Mouse (Mus musculus): ENCODE measurements around the gene Ror1. TPM values are rescaled to one million over a fixed set of nuclear protein-coding genes. Genes with fewer than 3 reads are reported as not detected.

Gene Ror1
- total RNA-seq, 2 experiments from 2014 or later: 4.4 to 5.2 TPM

GRCm38 (mm10) chr4:100286800-100287199 is 191.2 kb downstream of the Ror1 start:
- no peak for DNase-seq
- intact Hi-C loops (cut with DNase I): no loop called here

- intact Hi-C loops (cut with DNase I): no loop called here
- no peak for DNase-seq
These were observed 192.2 kb downstream of the Ror1 start for GRCm38 (mm10) chr4:100287829-100288228.

GRCm38 (mm10) chr4:100291015-100291651 is 195.5 kb downstream of the Ror1 start:
- intact Hi-C loops (cut with DNase I): no loop called here

GRCm38 (mm10) chr4:100297678-100298077 is 202.1 kb downstream of the Ror1 start:
- intact Hi-C loops (cut with DNase I): no loop called here
- DNase-seq: no peak

More at GRCm38 (mm10) chr4:100291015-100291651, 195.5 kb downstream of the Ror1 start:
- no peak for DNase-seq

- intact Hi-C loops (cut with DNase I): no loop called here
- peak in 1 of 2 experiments; percentile 23 for DNase-seq
These were observed 203.0 kb downstream of the Ror1 start for GRCm38 (mm10) chr4:100298566-100298965.

- DNase-seq: no peak
- intact Hi-C loops (cut with DNase I): no loop called here
These were observed 204.6 kb downstream of the Ror1 start for GRCm38 (mm10) chr4:100300171-100300570.

GRCm38 (mm10) chr4:100301423-100301822 is 205.8 kb downstream of the Ror1 start:
- intact Hi-C loops (cut with DNase I): no loop called here

GRCm38 (mm10) chr4:100307365-100307764 is 211.8 kb downstream of the Ror1 start:
- DNase-seq: no peak
- intact Hi-C loops (cut with DNase I): no loop called here

More at GRCm38 (mm10) chr4:100301423-100301822, 205.8 kb downstream of the Ror1 start:
- DNase-seq: no peak

- intact Hi-C loops (cut with DNase I): no loop called here
These were observed 216.4 kb downstream of the Ror1 start for GRCm38 (mm10) chr4:100311775-100312537.

GRCm38 (mm10) chr4:100315066-100315465 is 219.5 kb downstream of the Ror1 start:
- DNase-seq: peak; percentile 50 to 52
- intact Hi-C loops (cut with DNase I): no loop called here

More at GRCm38 (mm10) chr4:100311775-100312537, 216.4 kb downstream of the Ror1 start:
- DNase-seq: peak; percentile 13 to 25

GRCm38 (mm10) chr4:100321758-100322157 is 226.2 kb downstream of the Ror1 start:
- DNase-seq: no peak
- intact Hi-C loops (cut with DNase I): no loop called here

GRCm38 (mm10) chr4:100324719-100325515 is 229.3 kb downstream of the Ror1 start:
- intact Hi-C loops (cut with DNase I): no loop called here
- no peak for DNase-seq

- DNase-seq: no peak
- intact Hi-C loops (cut with DNase I): no loop called here
These were observed 232.9 kb downstream of the Ror1 start for GRCm38 (mm10) chr4:100328361-100328970.

GRCm38 (mm10) chr4:100335168-100335567 is 239.6 kb downstream of the Ror1 start:
- no peak for DNase-seq
- intact Hi-C loops (cut with DNase I): no loop called here

GRCm38 (mm10) chr4:100347791-100348190 is 252.2 kb downstream of the Ror1 start:
- intact Hi-C loops (cut with DNase I): no loop called here
- no peak for DNase-seq

- intact Hi-C loops (cut with DNase I): no loop called here
- no peak for DNase-seq
These were observed 254.7 kb downstream of the Ror1 start for GRCm38 (mm10) chr4:100350106-100350795.

- no peak for DNase-seq
- intact Hi-C loops (cut with DNase I): no loop called here
These were observed 256.3 kb downstream of the Ror1 start for GRCm38 (mm10) chr4:100351797-100352290.

- intact Hi-C loops (cut with DNase I): no loop called here
- DNase-seq: no peak
These were observed 260.0 kb downstream of the Ror1 start for GRCm38 (mm10) chr4:100355566-100355965.

GRCm38 (mm10) chr4:100357881-100358589 is 262.4 kb downstream of the Ror1 start:
- intact Hi-C loops (cut with DNase I): no loop called here
- no peak for DNase-seq
